17 mouse cellular contexts compared by ENCODE assay signal in the genomic region with DNA sequence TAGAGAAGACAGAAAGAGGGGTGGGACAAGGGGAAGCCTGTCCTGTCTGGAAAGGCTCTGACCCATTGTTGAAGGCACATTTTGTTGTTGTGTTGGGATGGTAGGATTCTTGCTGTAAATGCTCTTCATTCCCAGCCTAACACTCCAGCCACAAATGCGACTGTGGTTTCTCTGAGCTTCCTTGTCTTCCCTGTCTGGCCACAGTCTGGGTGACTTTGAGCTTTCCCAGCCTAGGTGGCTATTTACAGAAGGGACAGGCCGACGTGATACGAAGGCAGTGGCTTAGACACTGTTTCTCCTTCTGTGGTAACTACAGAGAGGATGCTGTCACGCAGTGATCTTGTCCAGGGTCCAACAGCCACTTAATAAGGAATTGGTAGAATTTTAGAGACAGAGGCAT. TPM values are rescaled to one million over a fixed set of nuclear protein-coding genes. Genes with fewer than 3 reads are reported as not detected.
DNase-seq lines count a peak whose midpoint lies in the region; ATAC-seq and TF ChIP-seq lines count a peak whose summit lies in the region.
"Had no signal": no experiment of that assay in that cellular context is flagged by ENCODE, and none has a peak within 500 bp of the region (broad histone marks: within the 10 kb centered on the region; RNA-seq: fewer than 3 reads in every experiment).

No protein-coding gene starts in this region.

- no peak for TF ChIP-seq POLR2A in lung, adult 2 months (IDR thresholded peaks at IDR 0.05; ENCODE audit: borderline replicate concordance, extremely low read depth, low read depth, low read length)

- H3K27ac ChIP-seq in lung, embryonic 14.5 days (ENCODE audit: low read depth), result 0 out of 2 replicates have a peak overlapping the region, but pooled peaks have one; percentile 30
- peak overlapping the region; percentile 73 for H3K27ac ChIP-seq in heart, embryonic 11.5 days (ENCODE audit: low read depth, low read length)
- H3K27ac ChIP-seq in heart, embryonic 15.5 days, result peak overlapping the region; percentile 80
- H3K27ac ChIP-seq in intestine, postnatal 0 days (ENCODE audit: low read depth, low read length), result 0 out of 2 replicates have a peak overlapping the region, but pooled peaks have one; percentile 35
- H3K27ac ChIP-seq: embryonic facial prominence, embryonic 15.5 days; kidney, postnatal 0 days; liver, embryonic 15.5 days had no signal

- no peaks in the 10 kb centered on the region for H3K9me3 ChIP-seq in lung, embryonic 14.5 days (ENCODE audit: low read depth, low read length)
- H3K9me3 ChIP-seq in heart, embryonic 11.5 days (replicated peaks; ENCODE audit: control insufficient read depth, low read length), result no peaks in the 10 kb centered on the region
- H3K9me3 ChIP-seq in heart, embryonic 15.5 days (replicated peaks), result no peaks in the 10 kb centered on the region
- no peaks in the 10 kb centered on the region for H3K9me3 ChIP-seq in intestine, postnatal 0 days (ENCODE audit: control insufficient read depth)
- H3K9me3 ChIP-seq: embryonic facial prominence, embryonic 15.5 days; liver, embryonic 15.5 days had no signal

- H3K4me2 ChIP-seq in lung, embryonic 14.5 days, result no peak overlapping the region
- no peak overlapping the region for H3K4me2 ChIP-seq in heart, embryonic 11.5 days
- H3K4me2 ChIP-seq in heart, embryonic 15.5 days, result no peak overlapping the region
- H3K4me2 ChIP-seq in intestine, postnatal 0 days (replicated peaks; ENCODE audit: low read depth), result peak overlapping the region; percentile 24; the same call in 1 of the 2 replicates
- H3K4me2 ChIP-seq: embryonic facial prominence, embryonic 15.5 days; liver, embryonic 15.5 days had no signal

- peaks cover 19% of the 10 kb centered on the region for H3K4me1 ChIP-seq in lung, embryonic 14.5 days (ENCODE audit: insufficient read depth)
- peaks cover 9% of the 10 kb centered on the region; the same call in 1 of the 2 replicates for H3K4me1 ChIP-seq in lung, adult 2 months (ENCODE audit: control insufficient read depth, insufficient read depth, low read length)
- peaks cover 22% of the 10 kb centered on the region for H3K4me1 ChIP-seq in heart, embryonic 11.5 days (ENCODE audit: control insufficient read depth, insufficient read depth, low read length)
- H3K4me1 ChIP-seq in heart, embryonic 15.5 days (replicated peaks), result peaks cover 26% of the 10 kb centered on the region
- no peaks in the 10 kb centered on the region; the same call in 1 of the 2 replicates for H3K4me1 ChIP-seq in intestine, postnatal 0 days (replicated peaks; ENCODE audit: control insufficient read depth, insufficient read depth, low read length)
- H3K4me1 ChIP-seq: liver, embryonic 15.5 days had no signal

- WGBS in lung, embryonic 14.5 days, result 47% methylated on average over 5 of the region's 5 CpGs
- WGBS in lung, adult 2 months, result 65% methylated on average over 5 of the region's 5 CpGs
- WGBS in heart, embryonic 11.5 days (ENCODE audit: insufficient replicate concordance), result 37% methylated on average over 5 of the region's 5 CpGs
- 34% methylated on average over 5 of the region's 5 CpGs for WGBS in heart, embryonic 15.5 days
- WGBS in intestine, postnatal 0 days, result 16% methylated on average over 5 of the region's 5 CpGs

- H3K27me3 ChIP-seq in lung, embryonic 14.5 days (ENCODE audit: insufficient read depth, low read length), result no peaks in the 10 kb centered on the region
- H3K27me3 ChIP-seq in heart, embryonic 11.5 days (ENCODE audit: control insufficient read depth, insufficient read depth, low read length), result no peaks in the 10 kb centered on the region
- no peaks in the 10 kb centered on the region for H3K27me3 ChIP-seq in heart, embryonic 15.5 days
- no peaks in the 10 kb centered on the region for H3K27me3 ChIP-seq in intestine, postnatal 0 days (replicated peaks; ENCODE audit: control insufficient read depth, insufficient read depth, low read length)
- H3K27me3 ChIP-seq: embryonic facial prominence, embryonic 15.5 days; liver, embryonic 15.5 days had no signal

- TF ChIP-seq CTCF in lung, embryonic 14.5 days (IDR thresholded peaks at IDR 0.05; ENCODE audit: low read depth), result no peak
- no peak for TF ChIP-seq CTCF in lung, adult 2 months (IDR thresholded peaks at IDR 0.05; ENCODE audit: insufficient read depth, low read length)
- no peak for TF ChIP-seq CTCF in intestine, postnatal 0 days (IDR thresholded peaks at IDR 0.05; ENCODE audit: low read depth)

- no peak overlapping the region for H3K9ac ChIP-seq in lung, embryonic 14.5 days
- H3K9ac ChIP-seq in heart, embryonic 11.5 days (ENCODE audit: low read depth, low read length), result no peak overlapping the region
- no peak overlapping the region for H3K9ac ChIP-seq in heart, embryonic 15.5 days
- H3K9ac ChIP-seq in intestine, postnatal 0 days (ENCODE audit: low read depth, low read length), result no peak overlapping the region
- H3K9ac ChIP-seq: embryonic facial prominence, embryonic 15.5 days; liver, embryonic 15.5 days had no signal

- no peaks in the 10 kb centered on the region for H3K36me3 ChIP-seq in lung, embryonic 14.5 days (ENCODE audit: insufficient read depth)
- no peaks in the 10 kb centered on the region for H3K36me3 ChIP-seq in heart, embryonic 11.5 days (ENCODE audit: control insufficient read depth, insufficient read depth, low read length)
- H3K36me3 ChIP-seq in heart, embryonic 15.5 days, result no peaks in the 10 kb centered on the region
- no peaks in the 10 kb centered on the region for H3K36me3 ChIP-seq in intestine, postnatal 0 days (ENCODE audit: control insufficient read depth, insufficient read depth)
- H3K36me3 ChIP-seq: embryonic facial prominence, embryonic 15.5 days; liver, embryonic 15.5 days had no signal

- DNase-seq in lung, embryonic 14.5 days, result peak; percentile 57
- no peak for DNase-seq in lung, adult 2 months
- DNase-seq in urinary bladder, postnatal 10 days (ENCODE audit: low spot score), result no peak
- DNase-seq in spleen, postnatal 4 days (ENCODE audit: low spot score in 2 of 2), result no peak
- DNase-seq: adrenal gland, postnatal 36 days; cerebellum, adult 9-11 months; embryo, embryonic 11 days; gastrocnemius, postnatal 36 days; thymus, postnatal 14 days had no signal

- no peak overlapping the region for H3K4me3 ChIP-seq in lung, embryonic 14.5 days (ENCODE audit: low read depth, low read length)
- H3K4me3 ChIP-seq in lung, adult 2 months (replicated peaks; ENCODE audit: extremely low read depth, low read depth, low read length), result no peak overlapping the region
- no peak overlapping the region for H3K4me3 ChIP-seq in heart, embryonic 11.5 days (ENCODE audit: low read depth, low read length)
- no peak overlapping the region for H3K4me3 ChIP-seq in heart, embryonic 15.5 days
- H3K4me3 ChIP-seq in intestine, postnatal 0 days (ENCODE audit: low read depth, low read length), result no peak overlapping the region
- H3K4me3 ChIP-seq: embryonic facial prominence, embryonic 15.5 days; liver, embryonic 15.5 days; megakaryocyte, embryonic 14.5 days had no signal

- 0 out of 2 replicates have a peak, but pooled peaks have one; percentile 37 for ATAC-seq in lung, embryonic 14.5 days (ENCODE audit: insufficient read depth)
- 0 out of 2 replicates have a peak, but pooled peaks have one; percentile 46 for ATAC-seq in heart, embryonic 11.5 days (replicated peaks; ENCODE audit: insufficient number of reproducible peaks, low FRiP score, low TSS enrichment)
- peak; percentile 43; the same call in 1 of the 2 replicates for ATAC-seq in heart, embryonic 15.5 days (replicated peaks; ENCODE audit: insufficient number of reproducible peaks, insufficient read depth, low FRiP score, low read depth)
- no peak for ATAC-seq in intestine, postnatal 0 days
- ATAC-seq: inflammation-experienced regulatory T-cells, adult 6 months had no signal

RNA-seq across cellular contexts. Expression of a gene that starts 27.2 kb away (rescaled TPM):
- 1.2 and 1.4 TPM in 2 replicates for polyA plus RNA-seq in lung, embryonic 14.5 days (2014; fragmentation: Nextera tagmentation; extraction: Ambion mirVana)
- polyA plus RNA-seq in lung, adult 2 months (2012; rRNA removed), result 106 and 145 TPM in 2 replicates
- 8.3 and 9.3 TPM in 2 replicates for polyA plus RNA-seq in heart, embryonic 11.5 days (2014; fragmentation: Nextera tagmentation; extraction: Ambion mirVana)
- 5.6 and 5.9 TPM in 2 replicates for polyA plus RNA-seq in heart, embryonic 15.5 days (2015; fragmentation: Nextera tagmentation; extraction: Ambion mirVana)
- polyA plus RNA-seq in intestine, postnatal 0 days (2015; fragmentation: Nextera tagmentation; extraction: Ambion mirVana), result 2.9 and 3.0 TPM in 2 replicates
- polyA plus RNA-seq: inflammation-experienced regulatory T-cells, adult 6 months had no signal

Comparison
In these comparisons a context has a peak if more than half of its experiments do, and no peak if none do; other contexts are left out.
1. RNA of a gene that starts 27.2 kb away (polyA plus RNA-seq): 106 to 145 TPM in lung, adult 2 months; 8.3 to 9.3 TPM in heart, embryonic 11.5 days, 5.6 to 5.9 TPM in heart, embryonic 15.5 days, 2.9 to 3.0 TPM in intestine, postnatal 0 days and 1.2 to 1.4 TPM in lung, embryonic 14.5 days; every median in the first group is over 10 times any median in the second.
2. H3K27ac ChIP-seq: peak in every context shown above with its lines; median percentile 80 in heart, embryonic 15.5 days; 73 in heart, embryonic 11.5 days; 35 in intestine, postnatal 0 days; 30 in lung, embryonic 14.5 days.